Mouse (Mus musculus) CH12.LX (cell line): ENCODE data around the gene Gm10964.

Experiments used
- BHLHE40 ChIP-seq: IDR thresholded peaks from 2 replicates; pipeline ENCODE4 v1.6.1; 2011; ENCODE audit warnings: mild to moderate bottlenecking, low read depth, low read length, improper control_type of control experiment
- CHD1 ChIP-seq: IDR thresholded peaks from 2 replicates; pipeline ENCODE4 v1.6.1; 2012; ENCODE audit warnings: low read depth, low read length, improper control_type of control experiment, inconsistent platforms
- CTCF ChIP-seq, 2 experiments: IDR thresholded peaks in 1 of 2; conservative IDR thresholded peaks in 1 of 2; 2 replicates each; pipeline ENCODE4 v1.5.1; 2011 to 2012; ENCODE audit warnings: low read depth in 2 of 2, low read length in 2 of 2, improper control_type of control experiment in 1 of 2, inconsistent platforms in 1 of 2, mild to moderate bottlenecking in 1 of 2, moderate library complexity in 1 of 2
- E2F4 ChIP-seq: IDR thresholded peaks from 2 replicates; pipeline ENCODE4 v1.6.1; 2011; ENCODE audit warnings: low read depth, low read length, improper control_type of control experiment; ENCODE audit not compliant: insufficient replicate concordance
- HCFC1 ChIP-seq: IDR thresholded peaks from 2 replicates; pipeline ENCODE4 v1.6.1; 2012; ENCODE audit warnings: low read depth, mild to moderate bottlenecking, inconsistent platforms, low read length, improper control_type of control experiment
- MYC ChIP-seq: IDR thresholded peaks from 2 replicates; pipeline ENCODE4 v1.6.1; 2011; ENCODE audit warnings: low read depth, mild to moderate bottlenecking, improper control_type of control experiment, low read length
- POLR2A ChIP-seq: IDR thresholded peaks from 2 replicates; pipeline ENCODE4 v1.6.1; 2011; ENCODE audit warnings: low read depth, mild to moderate bottlenecking, improper control_type of control experiment, low read length
- RCOR1 ChIP-seq: conservative IDR thresholded peaks from 2 replicates; pipeline ENCODE4 v1.6.1; 2012; ENCODE audit warnings: low read depth, mild to moderate bottlenecking, inconsistent platforms, low read length, improper control_type of control experiment
- SMC3 ChIP-seq: IDR thresholded peaks from 2 replicates; pipeline ENCODE4 v1.6.1; 2011; ENCODE audit warnings: low read depth, low read length, improper control_type of control experiment
- USF1 ChIP-seq: IDR thresholded peaks from 2 replicates; pipeline ENCODE4 v1.6.1; 2014; ENCODE audit warnings: low read depth, mild to moderate bottlenecking, inconsistent platforms, low read length, improper control_type of control experiment
- ZC3H11A ChIP-seq: IDR thresholded peaks from 2 replicates; pipeline ENCODE4 v1.6.1; 2012; ENCODE audit warnings: low read depth, mild to moderate bottlenecking, inconsistent platforms, low read length, improper control_type of control experiment
- ZMIZ1 ChIP-seq: IDR thresholded peaks from 2 replicates; pipeline ENCODE4 v1.6.1; 2012; ENCODE audit warnings: low read depth, mild to moderate bottlenecking, inconsistent platforms, low read length, improper control_type of control experiment

DNA sequence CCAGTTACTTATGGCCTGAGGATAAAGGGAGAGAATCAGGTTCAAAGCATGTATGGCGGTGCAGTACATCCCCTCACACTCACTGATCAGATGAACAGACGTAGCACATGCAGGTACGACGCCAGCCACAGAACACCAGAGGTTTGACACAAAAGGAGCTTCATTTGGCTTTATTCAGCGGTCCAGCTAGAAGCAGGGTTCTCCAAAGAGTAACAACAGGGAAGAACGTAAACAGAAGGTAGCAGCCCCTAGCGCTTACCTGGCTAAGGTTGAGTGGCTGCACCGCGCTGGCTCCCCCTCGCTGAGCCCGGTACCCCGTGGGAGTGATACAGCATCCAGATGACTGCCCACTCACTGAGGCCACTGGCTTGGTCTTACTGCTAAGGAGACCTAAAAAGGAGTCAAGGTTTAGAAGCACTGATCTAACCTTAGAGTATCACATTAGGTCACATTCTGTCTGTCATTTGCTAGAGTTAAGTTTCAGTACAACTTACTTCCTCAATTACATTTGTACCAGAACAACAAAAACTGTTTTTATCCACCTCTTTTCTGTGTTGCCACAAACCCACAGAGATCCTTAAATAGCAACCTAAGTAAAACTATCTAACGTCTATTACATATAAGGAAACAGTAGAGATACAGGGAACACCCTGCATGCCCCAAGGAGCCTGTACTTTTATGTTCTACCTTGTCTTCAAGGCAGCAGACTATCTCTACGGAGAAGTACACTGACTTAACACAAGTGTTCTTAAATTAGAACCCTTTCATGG is 6.0 kb downstream of the Gm10964 start:
- TF ChIP-seq CTCF (conservative IDR thresholded peaks at IDR 0.05 in 1 of 2, IDR thresholded peaks at IDR 0.05 in 1 of 2; ENCODE audit: low read depth in 2 of 2, low read length in 2 of 2) = no peak
- no peak for TF ChIP-seq HCFC1
- no peak for TF ChIP-seq E2F4
- TF ChIP-seq BHLHE40 = no peak
- no peak for TF ChIP-seq ZC3H11A
- TF ChIP-seq CHD1 = no peak
- TF ChIP-seq SMC3 = no peak
- TF ChIP-seq USF1 = no peak
- TF ChIP-seq POLR2A = no peak
- TF ChIP-seq MYC = no peak
- no peak for TF ChIP-seq RCOR1
- TF ChIP-seq ZMIZ1 = no peak
